Mouse (Mus musculus): Measurements from ENCODE around the gene Dnm3.

DNA sequence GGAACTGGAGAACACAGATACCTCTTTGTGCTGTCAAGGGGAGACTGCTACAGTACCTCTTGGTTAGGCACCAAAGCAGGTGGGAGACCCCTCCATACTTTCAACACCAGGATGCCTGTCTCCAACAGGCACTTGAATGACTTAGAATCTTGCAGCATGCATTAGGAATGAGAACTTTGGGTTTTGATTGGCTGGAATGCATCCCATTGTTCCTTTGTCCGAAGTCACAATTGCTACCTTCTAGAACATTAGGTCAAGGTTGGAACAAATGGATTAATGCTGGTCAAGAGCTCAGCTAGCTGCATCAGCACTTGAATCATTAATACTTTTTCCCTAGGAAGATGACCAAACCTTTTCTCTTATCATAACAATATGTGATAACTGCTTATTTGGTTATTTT lies 498.3 kb downstream of the Dnm3 start, which contains the start of gene 4930558K02Rik:
- TF ChIP-seq CTCF (IDR thresholded peaks at IDR 0.05) (no peak), POLR2A (IDR thresholded peaks at IDR 0.05; ENCODE audit: insufficient read depth, low read depth, low read length) (no peak)

Measured in heart, adult 2 months (tissue).